Mouse (Mus musculus): ENCODE results near the gene Golph3. TPM values are rescaled to one million over a fixed set of nuclear protein-coding genes. Genes with fewer than 3 reads are reported as not detected.

The Golph3 gene
- 106 and 111 TPM in 2 replicates for total RNA-seq (2017)

GRCm38 (mm10) chr15:12321091-12321787, at the start of gene Golph3:
Golph3 (plus strand) TSS chr15:12321450.
- peak; percentile 76 for ATAC-seq (ENCODE audit: extremely low read depth, insufficient number of reproducible peaks, low FRiP score, poor library complexity, severe bottlenecking)

- ATAC-seq (ENCODE audit: extremely low read depth, insufficient number of reproducible peaks, low FRiP score, poor library complexity, severe bottlenecking), result no peak
Measured at GRCm38 (mm10) chr15:12273325-12274052, 47.8 kb upstream of the Golph3 start.

- no peak for ATAC-seq (ENCODE audit: extremely low read depth, insufficient number of reproducible peaks, low FRiP score, poor library complexity, severe bottlenecking)
Measured at GRCm38 (mm10) chr15:12274053-12274769, 47.0 kb upstream of the Golph3 start.

- no peak for ATAC-seq (ENCODE audit: extremely low read depth, insufficient number of reproducible peaks, low FRiP score, poor library complexity, severe bottlenecking)
Measured at GRCm38 (mm10) chr15:12275091-12275623, 46.1 kb upstream of the Golph3 start.

GRCm38 (mm10) chr15:12279816-12280215, 41.4 kb upstream of the Golph3 start:
- ATAC-seq (ENCODE audit: extremely low read depth, insufficient number of reproducible peaks, low FRiP score, poor library complexity, severe bottlenecking), result no peak

GRCm38 (mm10) chr15:12284794-12285534, 36.3 kb upstream of the Golph3 start:
- ATAC-seq (ENCODE audit: extremely low read depth, insufficient number of reproducible peaks, low FRiP score, poor library complexity, severe bottlenecking), result no peak

GRCm38 (mm10) chr15:12285535-12285809, 35.8 kb upstream of the Golph3 start:
- no peak for ATAC-seq (ENCODE audit: extremely low read depth, insufficient number of reproducible peaks, low FRiP score, poor library complexity, severe bottlenecking)

- ATAC-seq (ENCODE audit: extremely low read depth, insufficient number of reproducible peaks, low FRiP score, poor library complexity, severe bottlenecking), result no peak
Measured at GRCm38 (mm10) chr15:12290330-12290729, 30.9 kb upstream of the Golph3 start.

- ATAC-seq (ENCODE audit: extremely low read depth, insufficient number of reproducible peaks, low FRiP score, poor library complexity, severe bottlenecking), result no peak
Measured at GRCm38 (mm10) chr15:12291757-12292156, 29.5 kb upstream of the Golph3 start.

GRCm38 (mm10) chr15:12296228-12296627, 25.0 kb upstream of the Golph3 start:
- no peak for ATAC-seq (ENCODE audit: extremely low read depth, insufficient number of reproducible peaks, low FRiP score, poor library complexity, severe bottlenecking)

- ATAC-seq (ENCODE audit: extremely low read depth, insufficient number of reproducible peaks, low FRiP score, poor library complexity, severe bottlenecking), result no peak
Measured at GRCm38 (mm10) chr15:12298231-12298737, 23.0 kb upstream of the Golph3 start.

- no peak for ATAC-seq (ENCODE audit: extremely low read depth, insufficient number of reproducible peaks, low FRiP score, poor library complexity, severe bottlenecking)
Measured at GRCm38 (mm10) chr15:12301771-12302170, 19.5 kb upstream of the Golph3 start.

- ATAC-seq (ENCODE audit: extremely low read depth, insufficient number of reproducible peaks, low FRiP score, poor library complexity, severe bottlenecking), result no peak
Measured at GRCm38 (mm10) chr15:12306188-12307071, 14.8 kb upstream of the Golph3 start.

GRCm38 (mm10) chr15:12307114-12307513, 14.1 kb upstream of the Golph3 start:
- no peak for ATAC-seq (ENCODE audit: extremely low read depth, insufficient number of reproducible peaks, low FRiP score, poor library complexity, severe bottlenecking)

GRCm38 (mm10) chr15:12308539-12308938, 12.7 kb upstream of the Golph3 start:
- no peak for ATAC-seq (ENCODE audit: extremely low read depth, insufficient number of reproducible peaks, low FRiP score, poor library complexity, severe bottlenecking)

GRCm38 (mm10) chr15:12310676-12311075, 10.6 kb upstream of the Golph3 start:
- no peak for ATAC-seq (ENCODE audit: extremely low read depth, insufficient number of reproducible peaks, low FRiP score, poor library complexity, severe bottlenecking)

GRCm38 (mm10) chr15:12311465-12311864, 9.8 kb upstream of the Golph3 start:
- no peak for ATAC-seq (ENCODE audit: extremely low read depth, insufficient number of reproducible peaks, low FRiP score, poor library complexity, severe bottlenecking)

GRCm38 (mm10) chr15:12313255-12313654, 8.0 kb upstream of the Golph3 start:
- ATAC-seq (ENCODE audit: extremely low read depth, insufficient number of reproducible peaks, low FRiP score, poor library complexity, severe bottlenecking), result no peak
